Mouse (Mus musculus) thymus, postnatal 36 days (tissue): ENCODE measurements around the gene Ect2l.

Experiments used
- DNase-seq, 2 experiments: peaks; one replicate each; pipeline ENCODE4 v3.0.0; 2022; ENCODE audit warnings: mixed read lengths in 2 of 2

The Ect2l gene

GRCm38 (mm10) chr10:18210726-18211125, at the start of gene Ect2l:
Ect2l (minus strand) TSS chr10:18210890.
- DNase-seq, result peak; percentile 30 to 32

DNA sequence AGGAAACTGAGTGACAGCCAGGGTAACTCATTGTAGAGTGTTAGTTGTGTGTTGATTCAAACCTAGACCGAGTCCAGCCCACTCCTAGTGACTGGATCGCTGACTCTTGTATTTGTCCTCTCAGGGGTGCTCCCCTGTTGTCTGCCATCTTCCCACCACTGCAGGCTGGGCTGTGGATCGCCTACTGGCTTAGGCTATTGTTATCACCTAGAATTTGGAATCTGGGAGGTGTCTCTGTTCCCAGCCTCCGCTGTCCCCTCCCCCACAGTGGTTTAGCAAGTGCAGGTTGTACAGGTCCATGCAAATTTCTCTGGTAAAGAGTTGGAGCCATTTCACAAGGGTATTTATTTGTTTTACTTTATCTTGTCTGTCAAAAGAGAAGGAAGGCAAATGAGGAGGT, 40.7 kb upstream of the Ect2l start:
- no peak for DNase-seq

DNA sequence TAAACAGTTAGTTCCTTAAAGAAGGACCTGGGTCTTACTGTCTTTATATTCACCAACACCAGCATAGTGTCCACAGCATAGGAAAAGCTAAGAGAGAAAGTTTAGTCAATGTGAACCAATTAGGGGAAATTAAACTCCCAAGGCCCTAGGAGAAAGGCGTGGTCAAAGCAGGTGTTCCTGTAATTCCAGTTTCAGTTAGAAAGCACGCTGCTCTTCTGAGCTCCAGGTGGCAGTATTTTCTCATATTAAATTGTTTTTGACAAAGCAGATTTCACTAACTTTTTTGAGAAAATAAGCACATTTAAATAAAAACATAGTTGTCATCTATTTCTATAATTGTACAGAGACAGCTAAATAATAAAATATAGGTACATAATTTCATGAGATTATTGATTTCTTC, 32.9 kb upstream of the Ect2l start:
- DNase-seq, result no peak

DNA sequence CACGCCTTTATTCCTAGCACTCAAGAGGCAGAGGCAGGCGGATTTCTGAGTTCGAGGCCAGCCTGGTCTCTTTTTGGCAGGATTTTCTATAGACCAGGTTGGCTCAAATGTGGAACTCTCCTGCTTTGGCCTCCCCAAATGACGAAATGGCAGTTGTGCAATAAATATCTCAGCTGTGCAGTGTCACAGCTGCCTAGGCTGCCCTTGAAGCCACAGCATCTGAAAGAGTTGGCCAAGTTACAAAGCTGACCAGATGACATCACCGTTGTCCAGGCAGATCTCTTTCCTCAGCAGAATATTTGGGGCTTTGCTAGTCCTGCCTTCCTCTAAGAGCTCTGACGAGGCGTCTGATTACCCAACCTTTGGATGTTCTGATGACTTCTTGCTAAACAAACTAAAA, 26.5 kb upstream of the Ect2l start:
- DNase-seq, result no peak

- DNase-seq, result no peak
Observed at GRCm38 (mm10) chr10:18236328-18236927, 25.7 kb upstream of the Ect2l start.

- no peak for DNase-seq
Observed at GRCm38 (mm10) chr10:18235402-18235747, 24.7 kb upstream of the Ect2l start.

GRCm38 (mm10) chr10:18234560-18235401, 24.1 kb upstream of the Ect2l start, which contains the start of gene Ccdc28a:
Ccdc28a (minus strand) TSS chr10:18234998.
- peak; percentile 94 for DNase-seq

DNA sequence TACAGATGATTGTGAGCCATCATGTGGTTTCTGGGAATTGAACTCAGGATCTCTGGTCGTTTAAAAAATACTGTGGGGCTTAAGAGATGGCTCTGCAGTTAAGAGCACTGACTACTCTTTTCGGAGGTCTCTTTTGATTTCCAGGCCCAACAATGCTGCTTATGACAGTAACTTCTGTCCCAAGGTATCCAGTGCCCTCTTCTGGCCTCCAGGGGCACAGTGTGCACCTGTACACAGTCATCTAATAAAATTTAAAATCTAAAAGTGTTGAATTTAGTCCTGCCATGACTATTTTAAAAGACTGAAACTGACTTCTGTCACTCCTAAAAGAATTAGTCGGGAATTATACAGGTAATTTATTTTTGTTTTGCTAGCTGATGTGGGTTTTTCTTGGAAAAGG, 23.2 kb upstream of the Ect2l start:
- DNase-seq, result no peak

DNA sequence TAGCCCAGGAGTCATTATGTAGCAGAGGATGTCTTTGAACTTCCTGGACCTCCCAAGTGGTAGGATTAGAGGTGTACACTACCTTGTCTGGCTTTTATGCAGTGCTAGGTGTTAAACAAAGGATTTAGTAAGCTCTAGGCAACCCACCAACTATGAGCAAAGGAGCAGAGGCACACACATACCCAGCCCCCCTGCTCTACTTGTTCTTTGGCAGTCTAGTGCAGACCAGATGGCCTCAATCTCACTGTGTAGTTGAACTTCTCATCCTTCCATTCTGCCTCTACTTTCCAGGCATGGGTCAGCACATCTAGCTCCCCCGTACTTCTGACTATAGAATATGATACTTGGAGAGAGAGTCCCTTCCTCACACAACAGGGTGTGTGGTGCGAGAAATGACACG, 13.7 kb upstream of the Ect2l start:
- no peak for DNase-seq

- no peak for DNase-seq
Observed at GRCm38 (mm10) chr10:18219351-18219750, 8.7 kb upstream of the Ect2l start.

DNA sequence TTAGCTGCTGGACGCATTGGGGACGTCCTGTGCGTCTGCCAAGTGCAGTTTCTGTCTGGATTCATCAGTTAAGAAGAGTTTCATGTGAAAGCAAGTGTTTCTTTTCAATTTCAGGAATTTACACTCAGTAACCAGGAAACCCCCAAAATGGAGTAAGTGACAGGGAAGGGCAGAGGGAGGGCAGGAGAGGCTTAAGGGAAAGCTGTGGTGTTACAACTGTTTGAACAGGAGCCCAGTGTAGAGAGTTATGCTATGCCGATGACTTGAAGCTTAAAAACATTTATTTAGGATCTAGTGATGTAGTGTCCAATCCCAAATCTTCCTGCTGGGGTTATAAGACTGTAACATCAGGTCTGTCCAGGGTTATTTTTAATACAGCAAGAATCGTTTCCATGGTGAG, 3.4 kb upstream of the Ect2l start:
- DNase-seq, result no peak

- DNase-seq, result no peak
Observed at GRCm38 (mm10) chr10:18213373-18213772, 2.7 kb upstream of the Ect2l start.

GRCm38 (mm10) chr10:18210119-18210518, 571 bp downstream of the Ect2l start:
- no peak for DNase-seq

- DNase-seq, result no peak
Observed at GRCm38 (mm10) chr10:18204067-18204466, 6.6 kb downstream of the Ect2l start.

- no peak for DNase-seq
Observed at GRCm38 (mm10) chr10:18202401-18202800, 8.3 kb downstream of the Ect2l start.

GRCm38 (mm10) chr10:18200656-18201055, 10.0 kb downstream of the Ect2l start:
- DNase-seq, result no peak

DNA sequence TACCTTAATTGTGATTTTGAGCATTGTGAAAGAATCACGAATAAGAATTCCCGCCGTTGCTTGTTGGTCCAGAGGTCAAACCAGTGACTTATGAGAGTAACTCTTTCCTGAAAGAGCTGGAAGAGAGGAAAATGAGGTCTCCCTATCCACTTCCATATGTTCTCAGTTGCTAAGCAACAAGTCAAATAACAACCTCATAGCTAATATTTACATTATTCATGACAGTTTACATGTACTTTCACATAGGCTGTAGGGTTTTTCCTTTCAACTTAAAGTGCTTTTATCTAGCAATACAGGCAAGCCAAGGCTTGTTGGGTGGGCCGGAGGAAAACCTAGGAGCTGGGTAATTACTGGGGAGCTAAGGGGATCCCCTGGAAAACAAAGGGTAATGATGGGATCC, 10.8 kb downstream of the Ect2l start:
- DNase-seq, result no peak

DNA sequence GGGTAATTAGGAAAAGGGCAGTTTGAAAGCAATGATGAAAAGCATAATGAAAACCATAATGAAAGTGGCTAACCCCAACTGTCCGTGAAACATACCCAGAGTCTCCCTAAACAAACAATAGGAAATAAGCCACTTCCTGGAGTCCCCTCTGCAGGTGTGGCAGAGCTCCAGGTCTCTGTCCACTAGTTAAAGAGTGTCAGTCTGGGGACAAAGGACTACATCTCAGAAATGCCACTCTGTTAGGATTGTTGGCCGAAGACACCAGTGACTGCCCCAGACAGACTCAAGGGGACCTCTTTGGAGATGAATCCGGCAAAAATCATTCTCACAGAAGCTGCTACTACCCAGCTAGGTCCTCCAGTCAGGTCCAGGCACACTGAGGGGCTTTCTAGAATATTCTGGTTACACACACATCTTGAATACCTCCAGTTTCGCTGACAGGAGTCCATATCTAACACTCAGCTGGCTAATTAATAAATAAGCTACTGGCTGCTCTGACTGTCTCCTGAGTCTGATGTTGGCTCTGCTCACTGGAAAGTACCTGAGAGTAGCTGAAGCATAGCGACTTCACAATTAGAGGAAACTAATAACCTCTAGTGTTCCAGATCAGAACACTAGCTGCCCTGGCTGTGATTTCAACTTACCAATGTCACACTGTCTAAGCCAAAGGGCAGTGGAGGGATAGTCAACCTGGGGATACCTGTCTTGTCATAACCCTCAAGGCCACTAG, 12.2 kb downstream of the Ect2l start:
- no peak for DNase-seq

GRCm38 (mm10) chr10:18197206-18197979, 13.3 kb downstream of the Ect2l start:
- DNase-seq, result peak; percentile 35 to 55

DNA sequence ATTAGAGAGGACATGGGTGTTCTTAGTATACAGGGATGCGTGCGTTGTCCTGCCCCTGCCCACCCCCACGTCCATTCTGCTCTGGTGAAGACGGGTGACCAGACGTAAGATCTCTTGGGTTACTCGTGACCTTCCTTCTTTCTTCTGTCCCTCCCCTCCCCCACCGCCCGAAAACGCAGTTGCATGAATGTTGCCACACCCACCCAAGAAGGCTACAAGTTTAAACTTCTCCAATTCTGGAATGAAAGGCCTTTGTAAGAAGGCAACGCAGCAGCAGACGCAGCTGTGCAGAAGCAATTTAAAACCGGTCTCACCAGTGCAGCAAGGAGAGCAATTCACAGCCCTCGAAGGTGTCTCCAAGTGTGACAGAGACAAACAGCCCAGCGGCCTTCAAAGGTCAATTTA, 16.0 kb downstream of the Ect2l start:
- DNase-seq, result no peak

GRCm38 (mm10) chr10:18194156-18194555, 16.5 kb downstream of the Ect2l start:
- no peak for DNase-seq

DNA sequence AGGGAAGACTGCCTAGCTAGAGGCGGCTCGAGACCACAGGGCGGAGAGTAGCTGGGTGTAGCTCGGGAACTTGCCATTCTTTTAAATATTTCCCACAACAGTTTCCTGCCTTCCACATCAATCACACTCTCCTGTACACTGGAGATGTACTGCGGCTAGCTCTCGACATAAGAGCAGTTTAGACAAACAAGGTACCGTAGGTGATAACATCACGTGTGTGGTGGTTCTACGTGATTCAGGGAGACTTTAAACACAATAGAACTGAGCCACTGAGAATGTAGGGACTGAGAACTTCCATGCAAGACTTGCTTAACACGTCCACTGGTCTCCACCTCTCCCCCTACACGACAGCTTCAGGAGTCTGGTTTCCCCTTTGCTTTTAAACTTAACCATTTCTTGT, 17.5 kb downstream of the Ect2l start:
- no peak for DNase-seq

GRCm38 (mm10) chr10:18191706-18192105, 19.0 kb downstream of the Ect2l start:
- DNase-seq, result no peak
